Mouse (Mus musculus) cerebellum, postnatal 10 days (tissue): Measurements from ENCODE around the gene Dgkh.
"Not testable (repeated sequence)": the region's sequence is repeated elsewhere in the genome, so short reads cannot be mapped to it uniquely, and the experiment has no call there.

Experiments used
- DNase-seq, 2 experiments: peaks; one replicate each; pipeline ENCODE4 v3.0.0; 2021; ENCODE audit warnings: mixed read lengths in 2 of 2

Gene Dgkh

GRCm38 (mm10) chr14:78613569-78613968, 119.0 kb downstream of the Dgkh start:
- DNase-seq, result peak; percentile 51 to 52

DNA sequence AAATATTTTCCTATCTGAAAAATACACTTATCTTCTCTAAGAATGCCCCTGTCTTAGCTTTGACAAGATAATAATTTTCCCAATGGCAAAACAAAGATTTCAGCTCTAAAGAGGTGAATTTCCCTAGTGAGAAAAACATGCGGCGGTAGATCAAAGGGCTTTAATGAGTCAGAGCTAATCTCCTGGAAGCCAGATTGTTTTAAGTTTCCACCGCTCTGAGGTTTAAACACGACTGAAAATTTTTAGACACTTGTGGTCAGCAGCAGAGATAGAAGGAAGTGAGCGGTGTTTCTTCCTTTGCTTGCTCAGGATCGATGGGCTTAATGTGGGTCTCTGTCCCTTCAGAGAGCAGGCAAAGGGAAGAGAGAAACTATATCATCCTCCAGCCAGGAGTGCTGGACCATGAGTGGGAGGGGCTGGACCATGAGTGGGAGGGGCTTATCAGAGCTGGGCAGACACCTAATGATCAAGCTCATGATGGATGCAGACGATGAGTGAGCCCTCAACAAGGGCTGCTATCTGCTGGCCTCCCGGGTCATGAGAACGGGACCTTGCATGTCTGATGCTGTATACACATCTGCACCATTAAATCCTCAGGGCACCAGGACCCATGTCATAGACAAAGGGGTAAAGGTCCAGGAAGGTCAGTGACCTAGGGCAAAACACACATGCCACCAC, 120.3 kb downstream of the Dgkh start:
- no peak for DNase-seq

- DNase-seq, result no peak
Observed at GRCm38 (mm10) chr14:78594916-78595315, 137.7 kb downstream of the Dgkh start.

DNA sequence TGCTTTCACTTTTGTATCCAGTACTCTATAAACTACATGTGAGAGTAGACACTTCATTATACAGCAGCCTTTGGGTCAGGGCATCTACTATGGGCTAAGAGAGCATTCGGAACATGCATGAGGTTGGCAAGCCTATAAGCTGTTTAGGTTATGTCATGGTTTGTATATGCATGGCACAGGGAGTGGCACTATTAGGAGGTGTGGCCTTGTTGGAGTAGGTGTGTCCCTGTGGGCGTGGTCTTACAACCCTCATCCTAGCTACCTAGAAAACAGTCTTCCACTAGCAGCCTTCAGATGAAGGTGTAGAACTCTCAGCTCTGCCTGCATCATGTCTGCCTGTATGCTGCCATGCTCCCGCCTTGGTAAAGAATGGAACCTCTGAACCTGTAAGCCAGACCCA, 139.6 kb downstream of the Dgkh start:
- no peak for DNase-seq

- DNase-seq, result peak; percentile 89 to 90
Observed at GRCm38 (mm10) chr14:78590335-78590734, 142.2 kb downstream of the Dgkh start.

GRCm38 (mm10) chr14:78584222-78584621, 148.4 kb downstream of the Dgkh start:
- no peak for DNase-seq

DNA sequence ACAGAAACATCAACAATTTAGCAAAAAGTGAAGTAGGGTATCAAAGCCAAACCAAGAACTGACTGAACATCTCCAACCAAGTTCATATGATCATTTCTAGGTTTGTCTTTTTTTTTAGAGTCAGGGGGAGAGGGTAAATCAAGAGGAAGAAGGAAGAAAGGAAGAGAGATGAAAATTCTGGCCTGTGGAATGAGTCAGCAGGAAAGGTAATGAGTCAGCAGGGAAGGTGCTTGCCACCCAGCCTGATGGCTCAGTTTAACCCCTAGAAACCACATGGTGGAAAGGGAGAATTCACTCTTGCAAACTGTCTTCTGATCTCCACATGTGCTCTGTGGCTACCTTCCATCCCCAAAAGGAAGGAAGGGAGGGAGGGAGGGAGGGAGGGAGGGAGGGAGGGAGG, 149.4 kb downstream of the Dgkh start:
- DNase-seq, result no peak

DNA sequence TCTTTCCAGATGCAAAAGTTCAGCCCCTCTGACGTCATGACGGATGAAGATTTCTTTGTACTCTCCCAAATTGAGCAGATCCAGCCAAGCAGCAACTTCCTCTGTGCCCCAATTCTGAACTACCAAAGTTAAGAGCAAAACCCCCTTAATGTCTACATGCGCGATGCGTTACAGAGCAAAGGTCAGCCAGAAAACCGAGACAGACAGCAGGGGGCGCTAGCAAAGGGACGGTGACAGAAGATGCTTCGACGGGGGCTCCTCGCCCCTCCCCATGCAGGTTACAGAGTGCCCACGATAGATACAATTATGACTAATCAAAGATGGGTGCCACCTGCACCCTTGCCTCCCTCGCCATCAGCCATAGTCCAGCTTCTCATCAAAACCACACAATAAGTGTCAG, 156.7 kb downstream of the Dgkh start:
- DNase-seq, result peak; percentile 15 to 26

GRCm38 (mm10) chr14:78568410-78568809, 164.2 kb downstream of the Dgkh start:
- no peak for DNase-seq

DNA sequence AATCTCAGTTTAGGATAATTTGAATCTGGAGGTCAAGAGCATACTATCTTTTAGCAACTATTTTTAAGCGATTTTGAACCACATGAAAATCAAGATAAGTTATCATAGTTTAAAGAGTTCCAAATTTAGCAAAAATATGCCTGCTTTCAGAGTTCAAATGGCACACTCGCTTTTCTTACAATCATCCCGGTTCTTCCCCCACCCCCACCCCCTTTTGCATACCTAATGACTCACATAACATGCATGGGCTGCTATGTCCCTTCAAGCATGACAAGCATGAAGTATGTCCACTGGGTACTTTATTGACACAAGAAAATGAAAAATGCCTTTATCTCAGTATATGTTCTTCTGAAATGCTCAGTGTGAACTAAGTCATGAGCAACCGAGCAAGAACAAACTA, 166.1 kb downstream of the Dgkh start:
- no peak for DNase-seq

DNA sequence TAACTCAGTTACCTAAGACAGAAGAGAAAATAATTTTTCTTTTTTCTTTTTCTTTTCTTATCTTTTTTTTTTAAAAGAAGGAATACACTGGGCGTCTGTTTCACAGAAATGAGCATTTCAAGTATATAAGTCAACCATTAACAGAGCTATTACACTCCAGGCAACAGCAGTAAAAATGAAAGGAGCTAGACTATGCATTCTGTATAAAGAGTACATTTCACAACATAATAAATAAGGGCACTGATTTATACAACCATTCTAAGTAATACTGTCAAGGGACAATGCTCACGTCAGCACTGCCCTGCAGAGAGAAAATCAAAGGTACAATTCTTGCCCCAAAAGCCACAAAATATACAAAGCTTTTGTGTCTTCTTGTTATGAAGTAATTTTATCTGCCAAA, 168.3 kb downstream of the Dgkh start:
- DNase-seq, result no peak

DNA sequence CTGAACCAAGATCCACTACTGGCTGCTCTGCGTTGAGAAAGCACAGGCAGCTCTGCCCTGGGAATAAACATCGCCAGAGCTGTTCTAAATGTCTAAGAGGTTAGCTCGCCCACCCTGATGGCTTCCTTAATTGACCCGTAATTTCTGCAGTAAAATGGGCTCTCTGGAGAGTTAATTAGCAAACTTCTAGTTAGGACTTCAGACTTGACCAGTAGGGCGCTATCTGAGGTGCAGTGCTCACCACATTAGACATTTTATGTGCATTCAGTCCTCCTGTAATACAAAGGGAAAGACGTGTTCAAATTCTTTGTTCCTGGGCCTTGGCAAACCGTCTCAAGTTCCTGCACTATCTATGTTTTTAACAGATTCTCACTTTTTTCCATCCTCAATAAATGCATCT, 169.4 kb downstream of the Dgkh start:
- no peak for DNase-seq

- DNase-seq, result peak; percentile 15 to 17
Observed at GRCm38 (mm10) chr14:78562121-78562520, 170.5 kb downstream of the Dgkh start.

- no peak for DNase-seq
Observed at GRCm38 (mm10) chr14:78559042-78559441, 173.5 kb downstream of the Dgkh start.

DNA sequence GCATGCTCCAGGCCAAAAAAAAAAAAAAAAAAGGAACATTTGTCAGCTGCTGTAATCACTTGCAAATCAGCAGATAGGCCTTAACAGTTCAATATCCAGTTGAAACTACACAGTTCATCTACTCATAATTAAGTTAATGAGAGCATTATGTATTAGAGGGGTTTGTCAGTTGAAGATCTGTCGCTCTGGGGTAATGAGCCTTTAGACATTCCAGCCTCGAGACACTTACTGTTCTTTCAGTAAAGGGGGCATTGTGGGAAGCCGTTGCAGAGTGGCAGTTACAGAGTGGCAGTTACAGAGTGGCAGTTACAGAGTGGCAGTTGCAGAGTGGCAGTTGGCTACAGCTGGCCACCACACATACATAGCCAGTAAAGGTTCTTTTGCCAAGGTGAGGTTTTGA, 177.7 kb downstream of the Dgkh start:
- not testable (repeated sequence) for DNase-seq

GRCm38 (mm10) chr14:78553661-78554060, 178.9 kb downstream of the Dgkh start:
- DNase-seq, result peak in 1 of 2 experiments; percentile 11

- no peak for DNase-seq
Observed at GRCm38 (mm10) chr14:78548807-78549206, 183.8 kb downstream of the Dgkh start.

- DNase-seq, result peak; percentile 73 to 76
Observed at GRCm38 (mm10) chr14:78541319-78541718, 191.3 kb downstream of the Dgkh start.

- no peak for DNase-seq
Observed at GRCm38 (mm10) chr14:78539821-78540220, 192.8 kb downstream of the Dgkh start.

DNA sequence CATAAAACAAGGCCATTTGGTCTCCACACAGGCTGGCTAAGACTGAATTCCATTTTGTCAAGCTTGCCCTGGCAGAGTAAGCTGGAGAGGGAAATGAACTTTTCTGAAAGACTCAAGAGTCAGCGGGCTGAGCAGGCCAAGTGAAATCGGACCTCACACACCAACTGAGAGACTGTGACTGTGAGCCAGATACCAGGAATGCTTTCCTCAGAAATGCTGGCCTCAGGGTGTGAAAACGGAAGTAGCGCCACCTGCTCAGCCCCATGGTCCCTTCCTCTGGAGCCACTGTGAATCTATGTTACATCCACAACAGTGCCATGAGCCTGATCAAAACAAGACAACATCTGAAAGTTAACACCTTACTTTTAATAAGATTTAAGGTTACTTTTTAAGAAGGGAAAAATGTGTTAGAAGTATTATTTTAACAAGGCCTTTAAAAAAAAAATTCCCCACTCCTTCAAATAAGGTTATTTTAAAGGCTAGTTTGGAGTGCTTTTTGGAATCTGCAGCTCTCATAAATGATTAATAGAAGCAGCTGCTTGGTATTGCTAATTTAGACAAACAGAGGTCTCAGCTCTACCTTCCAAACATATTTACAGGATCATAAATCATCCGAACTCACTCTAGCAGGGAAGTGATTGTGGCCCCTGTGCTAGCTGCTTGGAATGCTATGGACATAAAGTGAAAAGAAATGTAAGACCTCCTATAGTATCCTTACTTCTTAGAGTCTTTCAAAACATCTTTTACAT, 193.8 kb downstream of the Dgkh start:
- peak; percentile 57 to 75 for DNase-seq

DNA sequence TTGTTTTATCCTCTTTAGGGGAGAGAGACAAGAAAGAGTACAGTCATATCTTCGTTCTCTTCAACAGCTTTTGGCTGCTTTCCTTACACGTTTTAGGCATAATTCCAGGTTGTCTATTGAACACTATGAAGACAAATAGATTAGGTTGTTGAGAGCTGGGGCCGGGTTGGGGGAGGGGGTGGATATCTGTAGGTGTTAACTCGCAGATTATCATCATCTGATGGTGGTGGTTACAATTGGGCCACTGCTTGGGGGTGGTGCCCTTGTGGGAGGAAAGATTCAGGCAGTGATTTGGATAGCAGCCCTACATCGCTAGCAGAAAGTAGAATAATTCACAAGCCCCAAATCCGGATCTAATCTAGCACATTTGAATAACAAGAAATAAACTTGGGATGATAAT, 195.0 kb downstream of the Dgkh start:
- peak; percentile 59 to 67 for DNase-seq

- DNase-seq, result peak; percentile 98
Observed at GRCm38 (mm10) chr14:78536281-78537165, 196.1 kb downstream of the Dgkh start, which contains the start of gene Akap11. TSS of gene Akap11 (minus strand) at chr14:78536808.

DNA sequence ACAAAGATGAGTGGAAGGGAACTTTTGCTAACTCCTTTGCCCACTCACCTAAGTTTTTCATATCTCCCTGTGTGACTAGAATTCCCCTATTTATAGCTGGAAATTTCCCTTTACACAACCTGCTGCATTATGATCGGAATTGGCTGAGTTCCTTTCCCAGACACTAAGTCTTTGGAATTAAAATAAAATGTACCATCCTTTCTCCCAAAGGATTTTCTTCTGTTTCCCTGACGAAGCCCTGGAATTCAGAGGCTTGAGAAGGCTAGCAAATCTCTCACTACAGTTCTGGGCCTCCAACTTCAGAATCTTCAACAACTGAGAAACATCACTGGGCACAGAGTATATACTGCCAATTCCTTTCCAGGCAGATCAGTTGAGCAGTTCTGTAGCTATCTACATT, 197.2 kb downstream of the Dgkh start:
- no peak for DNase-seq
